Mouse (Mus musculus) 3134 (cell line): ENCODE results near the gene Olfr1295.

ENCODE experiments used
- DNase-seq: peaks from one replicate; pipeline ENCODE4 v3.0.0-alpha.2; 2011; ENCODE audit warnings: low spot score; ENCODE audit not compliant: insufficient read length; ENCODE audit errors: extremely low read depth

Olfr1295 gene

GRCm38 (mm10) chr2:111569581-111569980, at the start of gene Olfr1295:
TSS of gene Olfr1295 (minus strand) at chr2:111569681.
- no peak for DNase-seq

GRCm38 (mm10) chr2:111540191-111540590, 29.3 kb downstream of the Olfr1295 start, which contains the start of gene Olfr1294:
TSS of gene Olfr1294 (minus strand) at chr2:111540291.
- DNase-seq, result no peak

GRCm38 (mm10) chr2:111524903-111525302, 44.6 kb downstream of the Olfr1295 start, which contains the start of gene Olfr1293-ps:
TSS of gene Olfr1293-ps (plus strand) at chr2:111525203.
- no peak for DNase-seq

- no peak for DNase-seq
Observed at GRCm38 (mm10) chr2:111517451-111517850, 52.0 kb downstream of the Olfr1295 start.
